In genomic region chr11:100964180-100964579, GRCm38 (mm10) we compare ENCODE assay signal across 16 mouse cellular contexts. TPM values are rescaled to one million over a fixed set of nuclear protein-coding genes. Genes with fewer than 3 reads are reported as not detected.
DNase-seq lines count a peak whose midpoint lies in the region; ATAC-seq and TF ChIP-seq lines count a peak whose summit lies in the region.
"Had no signal": no experiment of that assay in that cellular context is flagged by ENCODE, and none has a peak within 500 bp of the region (broad histone marks: within the 10 kb centered on the region; RNA-seq: fewer than 3 reads in every experiment).

No protein-coding gene starts in this region.

- TF ChIP-seq EP300 in lung, postnatal 0 days (IDR thresholded peaks at IDR 0.05): no peak

- no peak for TF ChIP-seq CTCF in lung, postnatal 0 days (IDR thresholded peaks at IDR 0.05)

- no peak for ATAC-seq in heart, embryonic 12.5 days (ENCODE audit: insufficient number of reproducible peaks, low FRiP score)
- ATAC-seq in heart, embryonic 11.5 days (replicated peaks; ENCODE audit: insufficient number of reproducible peaks, low FRiP score, low TSS enrichment): no peak
- no peak for ATAC-seq in lung, postnatal 0 days
- ATAC-seq: forebrain, embryonic 15.5 days had no signal

- 81% methylated on average over 7 of the region's 7 CpGs for WGBS in heart, embryonic 12.5 days
- WGBS in heart, embryonic 11.5 days (ENCODE audit: insufficient replicate concordance): 88% methylated on average over 7 of the region's 7 CpGs
- 66% methylated on average over 7 of the region's 7 CpGs for WGBS in lung, postnatal 0 days

- H3K4me2 ChIP-seq in heart, embryonic 12.5 days: no peak overlapping the region
- no peak overlapping the region for H3K4me2 ChIP-seq in heart, embryonic 11.5 days
- peak overlapping the region; percentile 80 for H3K4me2 ChIP-seq in lung, postnatal 0 days (replicated peaks; ENCODE audit: low read depth, low read length)
- H3K4me2 ChIP-seq: forebrain, embryonic 15.5 days; lung, embryonic 14.5 days had no signal

- H3K27me3 ChIP-seq in heart, embryonic 12.5 days (replicated peaks): no peaks in the 10 kb centered on the region
- peaks cover 2% of the 10 kb centered on the region for H3K27me3 ChIP-seq in heart, embryonic 11.5 days (ENCODE audit: control insufficient read depth, insufficient read depth, low read length)
- no peaks in the 10 kb centered on the region for H3K27me3 ChIP-seq in lung, postnatal 0 days (replicated peaks; ENCODE audit: insufficient read depth, low read length)

- H3K27ac ChIP-seq in heart, embryonic 12.5 days (ENCODE audit: poor library complexity, severe bottlenecking): no peak overlapping the region
- H3K27ac ChIP-seq in heart, embryonic 11.5 days (ENCODE audit: low read depth, low read length): no peak overlapping the region
- H3K27ac ChIP-seq in lung, postnatal 0 days (ENCODE audit: low read length): peak overlapping the region; percentile 90
- H3K27ac ChIP-seq: forebrain, embryonic 15.5 days; hindbrain, embryonic 10.5 days had no signal

- peaks cover 88% of the 10 kb centered on the region for H3K4me1 ChIP-seq in heart, embryonic 12.5 days (replicated peaks)
- H3K4me1 ChIP-seq in heart, embryonic 11.5 days (ENCODE audit: control insufficient read depth, insufficient read depth, low read length): peaks cover 75% of the 10 kb centered on the region
- peaks cover 46% of the 10 kb centered on the region for H3K4me1 ChIP-seq in lung, postnatal 0 days (ENCODE audit: insufficient read depth, low read depth, low read length)

- peak; percentile 43 for DNase-seq in adrenal gland, adult 2 months
- DNase-seq in adrenal gland, adult 8-10 months: no peak
- DNase-seq in lung, postnatal 0 days (ENCODE audit: low spot score): no peak
- no peak for DNase-seq in lung, adult 18-20 months
- no peak for DNase-seq in cerebellum, adult 18-20 months
- DNase-seq in embryo, embryonic 9.5 days (ENCODE audit: extremely low spot score): no peak
- DNase-seq: cerebellum, adult 2 months; liver; lung, embryonic 14.5 days; retina, postnatal 1 day; thymus, postnatal 25 days had no signal

- no peaks in the 10 kb centered on the region for H3K9me3 ChIP-seq in heart, embryonic 12.5 days (replicated peaks)
- H3K9me3 ChIP-seq in heart, embryonic 11.5 days (replicated peaks; ENCODE audit: control insufficient read depth, low read length): no peaks in the 10 kb centered on the region
- no peaks in the 10 kb centered on the region for H3K9me3 ChIP-seq in lung, postnatal 0 days (ENCODE audit: low read length)
- H3K9me3 ChIP-seq: forebrain, embryonic 15.5 days; hindbrain, embryonic 10.5 days had no signal

- no peak overlapping the region for H3K4me3 ChIP-seq in heart, embryonic 12.5 days
- no peak overlapping the region for H3K4me3 ChIP-seq in heart, embryonic 11.5 days (ENCODE audit: low read depth, low read length)
- H3K4me3 ChIP-seq in lung, postnatal 0 days (ENCODE audit: low read depth, low read length): no peak overlapping the region
- H3K4me3 ChIP-seq: erythroblast, embryonic 14.5 days; forebrain, embryonic 15.5 days; hindbrain, embryonic 10.5 days had no signal

- peaks cover 40% of the 10 kb centered on the region for H3K36me3 ChIP-seq in heart, embryonic 12.5 days
- H3K36me3 ChIP-seq in heart, embryonic 11.5 days (ENCODE audit: control insufficient read depth, insufficient read depth, low read length): 0 out of 2 replicates have a peak, but pooled peaks cover 2% of the 10 kb centered on the region
- no peaks in the 10 kb centered on the region for H3K36me3 ChIP-seq in lung, postnatal 0 days (ENCODE audit: insufficient read depth, low read length)
- H3K36me3 ChIP-seq: forebrain, embryonic 15.5 days; hindbrain, embryonic 10.5 days had no signal

- H3K9ac ChIP-seq in heart, embryonic 12.5 days: peak overlapping the region; percentile 16; the same call in 1 of the 2 replicates
- H3K9ac ChIP-seq in heart, embryonic 11.5 days (ENCODE audit: low read depth, low read length): no peak overlapping the region
- no peak overlapping the region for H3K9ac ChIP-seq in lung, postnatal 0 days (replicated peaks; ENCODE audit: low read depth)
- H3K9ac ChIP-seq: forebrain, embryonic 15.5 days; lung, embryonic 14.5 days had no signal

RNA-seq across cellular contexts. Expression of gene Cavin1, which starts 6.5 kb away (rescaled TPM):
- 100 to 1,000 TPM; 236 to 425 TPM for total RNA-seq in adrenal gland, adult 2 months (2021)
- polyA plus RNA-seq in adrenal gland, adult 2 months (2012; rRNA removed): 193 and 219 TPM in 2 replicates
- total RNA-seq in adrenal gland, adult 8-10 months (2022): 100 to 1,000 TPM; 321 to 363 (median 344) TPM
- polyA plus RNA-seq in heart, embryonic 12.5 days (2016; fragmentation: Nextera tagmentation; extraction: Ambion mirVana): 342 and 348 TPM in 2 replicates
- polyA plus RNA-seq in heart, embryonic 11.5 days (2014; fragmentation: Nextera tagmentation; extraction: Ambion mirVana): 113 and 175 TPM in 2 replicates
- 692 and 736 TPM in 2 replicates for polyA plus RNA-seq in lung, postnatal 0 days (2015; fragmentation: Nextera tagmentation; extraction: Ambion mirVana)

RNA-seq across cellular contexts. Expression of gene Stat3, which starts 24.8 kb away (rescaled TPM):
- total RNA-seq in adrenal gland, adult 2 months (2021): 10 to 100 TPM; 76.6 to 79.4 TPM
- polyA plus RNA-seq in adrenal gland, adult 2 months (2012; rRNA removed): 45.4 and 54.9 TPM in 2 replicates
- 100 to 1,000 TPM in 1 of 4 experiments, 10 to 100 TPM in 3; 84.0 to 116 (median 95.7) TPM for total RNA-seq in adrenal gland, adult 8-10 months (2022)
- polyA plus RNA-seq in heart, embryonic 12.5 days (2016; fragmentation: Nextera tagmentation; extraction: Ambion mirVana): 60.0 and 63.2 TPM in 2 replicates
- 45.0 and 49.0 TPM in 2 replicates for polyA plus RNA-seq in heart, embryonic 11.5 days (2014; fragmentation: Nextera tagmentation; extraction: Ambion mirVana)
- 100 and 120 TPM in 2 replicates for polyA plus RNA-seq in lung, postnatal 0 days (2015; fragmentation: Nextera tagmentation; extraction: Ambion mirVana)

RNA-seq across cellular contexts. Expression of gene Atp6v0a1, which starts 45.1 kb away (rescaled TPM):
- 100 to 1,000 TPM; 116 to 159 TPM for total RNA-seq in adrenal gland, adult 2 months (2021)
- 77.9 and 98.0 TPM in 2 replicates for polyA plus RNA-seq in adrenal gland, adult 2 months (2012; rRNA removed)
- total RNA-seq in adrenal gland, adult 8-10 months (2022): 100 to 1,000 TPM; 155 to 222 (median 186) TPM
- polyA plus RNA-seq in heart, embryonic 12.5 days (2016; fragmentation: Nextera tagmentation; extraction: Ambion mirVana): 70.0 and 71.4 TPM in 2 replicates
- polyA plus RNA-seq in heart, embryonic 11.5 days (2014; fragmentation: Nextera tagmentation; extraction: Ambion mirVana): 57.1 and 62.2 TPM in 2 replicates
- 51.3 and 57.2 TPM in 2 replicates for polyA plus RNA-seq in lung, postnatal 0 days (2015; fragmentation: Nextera tagmentation; extraction: Ambion mirVana)
